ENCODE assay signal across 7 mouse cellular contexts in the genomic region with DNA sequence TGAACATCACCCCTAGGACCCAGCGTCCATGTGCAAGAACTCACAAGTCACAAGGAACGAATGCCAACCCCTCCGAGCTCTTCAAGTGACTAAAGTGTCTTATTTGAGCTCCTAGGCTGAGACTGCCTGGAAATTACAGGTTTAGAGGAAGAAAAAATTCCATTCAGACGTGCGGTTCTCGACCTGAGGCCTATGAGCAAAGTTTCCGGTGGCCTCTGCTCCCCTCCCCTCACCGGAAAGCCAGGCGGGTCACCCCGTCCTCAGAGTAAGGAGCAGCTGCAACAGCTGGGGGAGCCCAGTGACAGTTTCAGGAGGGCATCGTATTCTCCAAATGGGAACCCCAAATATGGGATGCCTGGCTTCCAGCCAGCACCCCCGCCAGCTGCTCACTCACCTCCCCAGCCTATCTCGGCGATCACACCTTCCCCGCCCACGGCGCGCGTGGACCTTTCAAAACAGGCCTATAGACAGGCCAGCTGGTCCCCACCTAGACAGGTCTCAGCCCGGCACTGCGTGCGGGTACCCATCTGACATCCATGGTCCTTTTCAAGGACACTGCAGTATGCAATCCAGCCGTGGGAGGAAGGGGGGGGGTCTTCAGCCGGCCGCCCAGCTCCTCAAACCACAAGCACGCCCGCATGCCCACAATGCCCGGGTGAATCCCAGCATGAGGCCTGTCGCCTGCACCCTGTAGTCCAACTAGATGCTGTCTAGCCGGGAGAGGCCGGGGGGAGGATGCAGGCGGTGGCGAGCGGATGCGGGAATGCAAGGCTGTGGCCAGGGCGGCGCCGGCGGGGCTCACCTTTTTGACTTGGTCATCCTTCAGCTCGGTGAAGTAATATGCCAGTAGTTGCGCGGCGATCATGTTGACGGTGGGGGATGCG. TPM values are rescaled to one million over a fixed set of nuclear protein-coding genes. Genes with fewer than 3 reads are reported as not detected.
DNase-seq lines count a peak whose midpoint lies in the region; ATAC-seq and TF ChIP-seq lines count a peak whose summit lies in the region.

No protein-coding gene starts in this region.

- TF ChIP-seq EP300 in CH12.LX (IDR thresholded peaks at IDR 0.05; ENCODE audit: low read length), result peak; percentile 26
- TF ChIP-seq EP300 in heart, postnatal 0 days (IDR thresholded peaks at IDR 0.05; ENCODE audit: low read depth), result no peak; the same call in 1 of the 2 replicates

- H3K79me2 ChIP-seq in CH12.LX (replicated peaks; ENCODE audit: control insufficient read depth, extremely low read depth, insufficient read depth, poor library complexity, severe bottlenecking), result no peaks in the 10 kb centered on the region

- TF ChIP-seq CTCF in CH12.LX (conservative IDR thresholded peaks at IDR 0.05 in 1 of 2, IDR thresholded peaks at IDR 0.05 in 1 of 2; ENCODE audit: low read depth in 2 of 2, low read length in 2 of 2), result peak in 1 of 2 experiments; percentile 21; a peak in 1 of 4 replicates
- TF ChIP-seq CTCF in heart, postnatal 0 days (IDR thresholded peaks at IDR 0.05; ENCODE audit: low read depth), result no peak

- no peak; the same call in 1 of the 2 replicates for TF ChIP-seq RAD21 in CH12.LX (IDR thresholded peaks at IDR 0.05; ENCODE audit: low read depth, low read length)

- in situ Hi-C loops in CH12.LX (cut with MboI; ENCODE audit: low pct_ligation_motif_present, low pct_unique_long_range_greater_than_20kb, low sequenced_read_pairs), result no loop called here

- no peaks in the 10 kb centered on the region for H3K27me3 ChIP-seq in CH12.LX (replicated peaks)
- H3K27me3 ChIP-seq in forebrain, embryonic 10.5 days (ENCODE audit: poor library complexity, severe bottlenecking), result peaks cover 13% of the 10 kb centered on the region
- no peaks in the 10 kb centered on the region for H3K27me3 ChIP-seq in heart, postnatal 0 days (ENCODE audit: control insufficient read depth, insufficient read depth, low read length)
- no peaks in the 10 kb centered on the region for H3K27me3 ChIP-seq in lung, embryonic 16.5 days (ENCODE audit: control insufficient read depth, insufficient read depth, low read depth, low read length)

- peak overlapping the region; percentile 19; the same call in 1 of the 2 replicates for H3K27ac ChIP-seq in CH12.LX (ENCODE audit: insufficient read depth, low read depth)
- peak overlapping the region; percentile 90 for H3K27ac ChIP-seq in forebrain, embryonic 10.5 days
- H3K27ac ChIP-seq in heart, postnatal 0 days (ENCODE audit: low read depth), result peak overlapping the region; percentile 88
- peak overlapping the region; percentile 29 for H3K27ac ChIP-seq in lung, embryonic 16.5 days (ENCODE audit: low read length)

- ATAC-seq in heart, postnatal 0 days (ENCODE audit: insufficient read depth, low read depth), result peak; percentile 19
- ATAC-seq in lung, embryonic 16.5 days (ENCODE audit: low read depth), result peak; percentile 24; the same call in 1 of the 2 replicates

- H3K9ac ChIP-seq in CH12.LX (ENCODE audit: insufficient read depth, low read depth), result peak overlapping the region; percentile 50
- H3K9ac ChIP-seq in heart, postnatal 0 days (replicated peaks; ENCODE audit: low read depth, low read length), result peak overlapping the region; percentile 69
- peak overlapping the region; percentile 77 for H3K9ac ChIP-seq in lung, embryonic 16.5 days (ENCODE audit: low read length)

- 3% methylated on average over 45 of the region's 45 CpGs for WGBS in forebrain, embryonic 10.5 days
- WGBS in heart, postnatal 0 days, result under 1% methylated on average over 45 of the region's 45 CpGs
- WGBS in lung, embryonic 16.5 days, result under 1% methylated on average over 44 of the region's 45 CpGs

- H3K9me3 ChIP-seq in CH12.LX (replicated peaks; ENCODE audit: low read length), result no peaks in the 10 kb centered on the region
- H3K9me3 ChIP-seq in forebrain, embryonic 10.5 days, result no peaks in the 10 kb centered on the region
- H3K9me3 ChIP-seq in heart, postnatal 0 days (replicated peaks; ENCODE audit: control insufficient read depth, low read length), result no peaks in the 10 kb centered on the region
- no peaks in the 10 kb centered on the region for H3K9me3 ChIP-seq in lung, embryonic 16.5 days (ENCODE audit: control insufficient read depth, low read length)

- dilution Hi-C loops in CH12.LX (cut with MboI; ENCODE audit: extremely low pct_ligation_motif_present, extremely low pct_unique_long_range_greater_than_20kb, low sequenced_read_pairs), result no loop called here

- H3K36me3 ChIP-seq in CH12.LX (replicated peaks in 1 of 2; ENCODE audit: control insufficient read depth in 1 of 2, insufficient read depth in 1 of 2, low read length in 1 of 2), result peaks cover 0 to 14% of the 10 kb centered on the region in 2 experiments
- H3K36me3 ChIP-seq in forebrain, embryonic 10.5 days (replicated peaks), result no peaks in the 10 kb centered on the region
- H3K36me3 ChIP-seq in heart, postnatal 0 days (replicated peaks; ENCODE audit: control insufficient read depth, insufficient read depth, low read length), result no peaks in the 10 kb centered on the region
- H3K36me3 ChIP-seq in lung, embryonic 16.5 days (ENCODE audit: control insufficient read depth, insufficient read depth, low read length), result no peaks in the 10 kb centered on the region

- peak overlapping the region; percentile 53 for H3K4me2 ChIP-seq in CH12.LX (ENCODE audit: insufficient read depth, low read depth, poor library complexity, severe bottlenecking)
- H3K4me2 ChIP-seq in heart, postnatal 0 days (ENCODE audit: low read depth, low read length), result peak overlapping the region; percentile 83
- peak overlapping the region; percentile 95 for H3K4me2 ChIP-seq in lung, embryonic 16.5 days (ENCODE audit: low read depth, low read length)

- H3K4me3 ChIP-seq in CH12.LX (replicated peaks in 1 of 3; ENCODE audit: low read depth in 2 of 3, low read length in 2 of 3, poor library complexity in 1 of 3), result peak overlapping the region; percentile 78 to 98 (median 83)
- peak overlapping the region; percentile 82 for H3K4me3 ChIP-seq in forebrain, embryonic 10.5 days
- H3K4me3 ChIP-seq in heart, postnatal 0 days (ENCODE audit: low read depth, low read length), result peak overlapping the region; percentile 72
- H3K4me3 ChIP-seq in lung, embryonic 16.5 days (ENCODE audit: low read length), result peak overlapping the region; percentile 53

- no peak for TF ChIP-seq POLR2A in CH12.LX (IDR thresholded peaks at IDR 0.05; ENCODE audit: low read depth, low read length)

- H3K4me1 ChIP-seq in CH12.LX (ENCODE audit: control insufficient read depth in 1 of 2, insufficient read depth in 2 of 2), result peaks cover 15 to 62% of the 10 kb centered on the region in 2 experiments
- peaks cover 65% of the 10 kb centered on the region for H3K4me1 ChIP-seq in forebrain, embryonic 10.5 days
- H3K4me1 ChIP-seq in heart, postnatal 0 days (ENCODE audit: control insufficient read depth, insufficient read depth), result peaks cover 46% of the 10 kb centered on the region
- H3K4me1 ChIP-seq in lung, embryonic 16.5 days (replicated peaks; ENCODE audit: control insufficient read depth, insufficient read depth, low read length), result peaks cover 38% of the 10 kb centered on the region

- peak; percentile 43 for DNase-seq in CH12.LX (ENCODE audit: extremely low read depth)
- DNase-seq in adrenal gland, postnatal 25 days, result peak; percentile 31
- DNase-seq in forebrain, embryonic 10.5 days (ENCODE audit: extremely low spot score, low spot score), result peak; percentile 30
- peak; percentile 57 for DNase-seq in heart, postnatal 0 days (ENCODE audit: low spot score)
- peak; percentile 71 for DNase-seq in kidney, postnatal 14 days
- DNase-seq in right cerebral cortex, postnatal 14 days, result peak; percentile 60

TF ChIP-seq in CH12.LX, 34 proteins besides CTCF, POLR2A, EP300 and RAD21:
- no peak for TF ChIP-seq GABPA (IDR thresholded peaks at IDR 0.05; ENCODE audit: insufficient replicate concordance, low read depth, low read length)
- no peak for TF ChIP-seq NRF1 (IDR thresholded peaks at IDR 0.05; ENCODE audit: low read depth, low read length)
- TF ChIP-seq BHLHE40 (IDR thresholded peaks at IDR 0.05; ENCODE audit: low read depth, low read length), result peak; percentile 17; the same call in 1 of the 2 replicates
- peak; percentile 28; the same call in 1 of the 2 replicates for TF ChIP-seq ETS1 (conservative IDR thresholded peaks at IDR 0.05; ENCODE audit: low read depth, low read length)
- TF ChIP-seq SMC3 (IDR thresholded peaks at IDR 0.05; ENCODE audit: low read depth, low read length), result peak; percentile 12; the same call in 1 of the 2 replicates
- TF ChIP-seq MAX (IDR thresholded peaks at IDR 0.05; ENCODE audit: low read length), result peak; percentile 28; the same call in 1 of the 2 replicates
- 0 out of 2 replicates have a peak, but pooled peaks have one; percentile 27 for TF ChIP-seq CHD1 (IDR thresholded peaks at IDR 0.05; ENCODE audit: low read depth, low read length)
- TF ChIP-seq TCF12 (IDR thresholded peaks at IDR 0.05; ENCODE audit: low read depth, low read length), result peak; percentile 69
- TF ChIP-seq MXI1 (IDR thresholded peaks at IDR 0.05; ENCODE audit: low read depth, low read length), result peak; percentile 47; the same call in 1 of the 2 replicates

RNA-seq across cellular contexts. Expression of gene Hk1, which starts 40.3 kb away (rescaled TPM):
- total RNA-seq in CH12.LX (2012; rRNA removed) (14.7 and 23.4 TPM in 2 replicates), CH12.LX (2014; rRNA removed) (9.3 and 9.9 TPM in 2 replicates)
- 30.1 and 31.8 TPM in 2 replicates for polyA plus RNA-seq in CH12.LX (2012; ENCODE audit: insufficient read length, low read depth)
- total RNA-seq in adrenal gland, postnatal 25 days (2021), result 20.7 and 27.9 TPM in 2 replicates
- 29.4 and 30.0 TPM in 2 replicates for polyA plus RNA-seq in forebrain, embryonic 10.5 days (2016; fragmentation: Nextera tagmentation; extraction: Ambion mirVana)
- total RNA-seq in heart, postnatal 0 days (2014; rRNA removed; ENCODE audit: low replicate concordance), result 100.0 and 140 TPM in 2 replicates
- polyA plus RNA-seq in heart, postnatal 0 days (2015; fragmentation: Nextera tagmentation; extraction: Ambion mirVana), result 128 and 148 TPM in 2 replicates
- polyA plus RNA-seq in lung, embryonic 16.5 days (2015; fragmentation: Nextera tagmentation; extraction: Ambion mirVana), result 39.3 and 46.0 TPM in 2 replicates

Comparison
In these comparisons a context has a peak if more than half of its experiments do, and no peak if none do; other contexts are left out.
1. Peak in every context shown above with its lines: DNase-seq, ATAC-seq, H3K4me3 ChIP-seq and H3K27ac ChIP-seq.
2. H3K27ac ChIP-seq: peak in every context shown above with its lines; median percentile 90 in forebrain, embryonic 10.5 days; 88 in heart, postnatal 0 days; 29 in lung, embryonic 16.5 days; 19 in CH12.LX.